Mouse (Mus musculus): ENCODE measurements at regions not wholly inside any gene's neighbourhood (a gene's known extent, or its start where the extent isn't known, plus 50 kb on each side); places are given as distances from the start of the nearest gene placed in this dataset.
A peak's percentile ranks its signal among the peaks of the same experiment; 100 is the strongest.

DNA sequence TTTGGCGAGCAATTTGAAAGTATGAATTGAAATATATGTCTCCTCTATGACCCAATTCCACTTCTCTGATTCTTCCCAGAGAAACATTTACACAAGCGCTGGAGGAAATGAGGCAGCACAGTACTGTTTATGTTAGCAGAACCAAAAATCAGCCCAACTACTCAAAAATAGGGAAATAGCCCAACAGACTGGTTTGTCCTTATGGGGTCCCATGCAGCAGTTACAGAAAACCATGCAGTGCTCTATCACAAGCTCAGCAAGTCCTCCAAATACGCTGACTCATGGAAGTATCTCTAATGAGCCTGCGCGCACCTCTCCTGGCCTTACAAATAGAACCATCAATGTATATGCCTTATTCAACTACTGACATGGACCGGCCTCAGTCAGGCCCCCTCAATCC lies 55.4 kb upstream of the Enpp6 start:
- H3K4me2 ChIP-seq (replicated peaks), result no peak overlapping the region
- H3K9ac ChIP-seq, result no peak overlapping the region
- no peak overlapping the region for H3K27ac ChIP-seq
- peaks cover 28% of the 10 kb centered on the region for H3K4me1 ChIP-seq
- 94% methylated on average over 6 of the region's 6 CpGs for WGBS
- no peak overlapping the region for H3K4me3 ChIP-seq
- ATAC-seq (ENCODE audit: low FRiP score, low read depth), result no peak
- no peaks in the 10 kb centered on the region for H3K27me3 ChIP-seq
- no peaks in the 10 kb centered on the region for H3K9me3 ChIP-seq
- H3K36me3 ChIP-seq, result no peaks in the 10 kb centered on the region

DNA sequence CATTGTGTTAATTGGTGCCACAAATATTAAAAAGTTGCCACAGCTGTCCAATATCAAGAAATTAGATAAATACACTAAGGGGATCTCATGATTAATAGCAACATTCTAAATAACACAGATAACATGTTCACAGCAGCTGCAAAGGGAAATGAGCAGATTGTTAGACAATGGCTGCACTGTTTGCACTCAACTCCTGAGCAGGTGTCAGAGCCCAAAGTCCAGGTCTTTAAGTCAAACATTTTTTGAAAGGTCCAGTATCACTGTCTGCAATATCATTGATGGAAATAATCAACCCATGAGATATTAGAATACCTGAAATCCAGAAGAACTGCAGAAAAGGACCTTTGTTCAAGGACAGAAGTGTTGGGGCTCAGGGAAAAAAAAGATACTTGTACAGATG lies 53.4 kb upstream of the Enpp6 start:
- H3K9ac ChIP-seq, result no peak overlapping the region
- peaks cover 28% of the 10 kb centered on the region for H3K4me1 ChIP-seq
- no peaks in the 10 kb centered on the region for H3K27me3 ChIP-seq
- no peak overlapping the region for H3K4me2 ChIP-seq (replicated peaks)
- no peak overlapping the region for H3K27ac ChIP-seq
- no peaks in the 10 kb centered on the region for H3K36me3 ChIP-seq
- no peak overlapping the region for H3K4me3 ChIP-seq
- H3K9me3 ChIP-seq, result no peaks in the 10 kb centered on the region
- ATAC-seq (ENCODE audit: low FRiP score, low read depth), result no peak

GRCm38 (mm10) chr8:46934254-46934653 lies 52.4 kb upstream of the Enpp6 start:
- H3K4me1 ChIP-seq, result peaks cover 24% of the 10 kb centered on the region
- no peak overlapping the region for H3K9ac ChIP-seq
- H3K27me3 ChIP-seq, result no peaks in the 10 kb centered on the region
- H3K4me3 ChIP-seq, result no peak overlapping the region
- ATAC-seq (ENCODE audit: low FRiP score, low read depth), result no peak
- H3K27ac ChIP-seq, result no peak overlapping the region
- H3K4me2 ChIP-seq (replicated peaks), result peak overlapping the region; percentile 42
- H3K9me3 ChIP-seq, result no peaks in the 10 kb centered on the region
- 68% methylated on average over 9 of the region's 9 CpGs for WGBS
- no peaks in the 10 kb centered on the region for H3K36me3 ChIP-seq

- Histone ChIP-seq H3K4me3 (no peak overlapping the region), H3K4me1 (peaks cover 19% of the 10 kb centered on the region), H3K4me2 (replicated peaks) (peak overlapping the region; percentile 42), H3K27me3 (no peaks in the 10 kb centered on the region), H3K9me3 (no peaks in the 10 kb centered on the region), H3K9ac (no peak overlapping the region), H3K27ac (no peak overlapping the region), H3K36me3 (no peaks in the 10 kb centered on the region)
- peak; percentile 79; the same call in 1 of the 2 replicates for ATAC-seq (ENCODE audit: low FRiP score, low read depth)
- 26% methylated on average over 9 of the region's 9 CpGs for WGBS
Measured at GRCm38 (mm10) chr8:46934898-46935297, 51.8 kb upstream of the Enpp6 start.

- Histone ChIP-seq H3K36me3 (no peaks in the 10 kb centered on the region), H3K4me1 (peaks cover 20% of the 10 kb centered on the region), H3K9ac (peak overlapping the region; percentile 3; the same call in 1 of the 2 replicates), H3K27me3 (no peaks in the 10 kb centered on the region), H3K9me3 (peaks cover 7% of the 10 kb centered on the region; the same call in 1 of the 2 replicates), H3K27ac (no peak overlapping the region), H3K4me2 (replicated peaks) (peak overlapping the region; percentile 49), H3K4me3 (no peak overlapping the region)
- no peak for ATAC-seq (ENCODE audit: low FRiP score, low read depth)
- WGBS, result 22% methylated on average over 8 of the region's 8 CpGs
Measured at GRCm38 (mm10) chr8:46936039-46936438, 50.6 kb upstream of the Enpp6 start.
